Mouse (Mus musculus) liver, embryonic 13.5 days (tissue): ENCODE data around the gene Apoa1. TPM values are rescaled to one million over a fixed set of nuclear protein-coding genes. Genes with fewer than 3 reads are reported as not detected.

Experiments used
- ATAC-seq: fragments of 200-750 bp; cut with Nextera tagmentation; 2 replicates; pipeline ENCODE4 v1.8.0; 2017; ENCODE audit warnings: low read depth, mild to moderate bottlenecking, moderate number of reproducible peaks, moderate library complexity
- DNase-seq: peaks from one replicate; pipeline ENCODE4 v3.0.0; 2022
- H3K27ac ChIP-seq: fragments of 300-500 bp; sonication (generic); 2 replicates; pipeline ENCODE4 v1.5.1; 2015; ENCODE audit warnings: moderate library complexity, mild to moderate bottlenecking, inconsistent platforms
- H3K27me3 ChIP-seq: fragments of 300-500 bp; sonication (generic); 2 replicates; pipeline ENCODE4 v1.6.1; 2015; ENCODE audit warnings: mild to moderate bottlenecking, inconsistent platforms
- H3K36me3 ChIP-seq: fragments of 300-500 bp; sonication (generic); 2 replicates; pipeline ENCODE4 v1.6.1; 2015; ENCODE audit warnings: mild to moderate bottlenecking, inconsistent platforms
- H3K4me1 ChIP-seq: fragments of 300-500 bp; sonication (generic); replicated peaks from 2 replicates; pipeline ENCODE4 v1.6.1; 2015; ENCODE audit warnings: inconsistent platforms
- H3K4me2 ChIP-seq: fragments of 300-500 bp; sonication (generic); 2 replicates; pipeline ENCODE4 v1.6.1; 2015; ENCODE audit warnings: inconsistent platforms, mild to moderate bottlenecking, moderate library complexity
- H3K4me3 ChIP-seq: fragments of 300-500 bp; sonication (generic); replicated peaks from 2 replicates; pipeline ENCODE4 v1.5.1; 2015; ENCODE audit warnings: mild to moderate bottlenecking, inconsistent platforms
- H3K9ac ChIP-seq: fragments of 300-500 bp; sonication (generic); 2 replicates; pipeline ENCODE4 v1.6.1; 2015; ENCODE audit warnings: mild to moderate bottlenecking, inconsistent platforms
- H3K9me3 ChIP-seq: fragments of 300-500 bp; sonication (generic); replicated peaks from 2 replicates; pipeline ENCODE4 v1.6.1; 2016; ENCODE audit warnings: inconsistent platforms
- WGBS: fragments of 180-500 bp; shearing (Covaris S2); methylation state at CpG from one replicate; pipeline ENCODE4 v1.1.7; 2015; ENCODE audit not compliant: insufficient replicate concordance; 5-methylcytosine and 5-hydroxymethylcytosine counted together
- polyA plus RNA-seq: library from polyadenylated mRNA; unstranded; fragments of >200 nt; fragmentation: Nextera tagmentation; extraction: Ambion mirVana; gene quantifications from 2 replicates; pipeline ENCODE4 v1.2.1, GENCODE M21; 2015

Apoa1 gene
- polyA plus RNA-seq, 1 experiment from 2014 or later: 2,174 TPM

DNA sequence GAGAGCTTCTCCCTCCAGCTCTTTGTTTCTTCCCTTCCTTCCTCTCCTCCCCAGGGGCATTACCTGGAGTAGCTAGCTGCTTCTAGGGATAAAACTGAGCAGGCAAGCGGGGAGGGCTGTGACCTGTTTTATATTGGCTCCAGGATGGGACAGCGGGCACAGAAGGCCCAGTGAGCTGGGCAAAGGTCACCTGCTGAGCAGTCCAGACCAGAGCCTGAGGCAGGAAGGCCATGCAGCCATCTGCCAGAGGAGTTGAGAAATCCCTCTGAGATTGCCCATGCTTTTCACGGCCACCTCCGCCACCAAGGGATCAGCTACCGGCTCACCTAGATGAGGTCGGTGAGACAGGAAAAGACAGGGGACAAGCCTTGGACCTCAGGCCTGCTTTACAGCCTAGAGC, 6.8 kb downstream of the Apoa1 start:
- H3K9ac ChIP-seq: no peak overlapping the region
- no peaks in the 10 kb centered on the region for H3K36me3 ChIP-seq
- H3K27ac ChIP-seq: peak overlapping the region; percentile 54
- WGBS: 63% methylated on average over 6 of the region's 6 CpGs
- H3K4me1 ChIP-seq: peaks cover 32% of the 10 kb centered on the region
- H3K4me2 ChIP-seq: no peak overlapping the region
- H3K27me3 ChIP-seq: no peaks in the 10 kb centered on the region
- H3K9me3 ChIP-seq: no peaks in the 10 kb centered on the region
- ATAC-seq: 0 out of 2 replicates have a peak, but pooled peaks have one; percentile 3
- H3K4me3 ChIP-seq: no peak overlapping the region
- DNase-seq: no peak

DNA sequence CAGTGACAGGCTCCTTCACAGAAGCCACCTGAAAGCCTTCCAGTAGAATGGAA, 7.0 kb downstream of the Apoa1 start, which contains the start of gene Apoc3:
Gene Apoc3 (minus strand): TSS at position 41 of the 53 bp plus-strand sequence.
- Histone ChIP-seq H3K27me3 (no peaks in the 10 kb centered on the region), H3K4me3 (no peak within 1 kb of the TSS), H3K4me1 (peaks cover 30% of the 10 kb centered on the region), H3K4me2 (no peak within 1 kb of the TSS), H3K9me3 (no peaks in the 10 kb centered on the region), H3K27ac (peak within 1 kb of the TSS; percentile 54), H3K9ac (no peak within 1 kb of the TSS), H3K36me3 (no peaks in the 10 kb centered on the region)
- no peak for ATAC-seq
- DNase-seq: no peak

DNA sequence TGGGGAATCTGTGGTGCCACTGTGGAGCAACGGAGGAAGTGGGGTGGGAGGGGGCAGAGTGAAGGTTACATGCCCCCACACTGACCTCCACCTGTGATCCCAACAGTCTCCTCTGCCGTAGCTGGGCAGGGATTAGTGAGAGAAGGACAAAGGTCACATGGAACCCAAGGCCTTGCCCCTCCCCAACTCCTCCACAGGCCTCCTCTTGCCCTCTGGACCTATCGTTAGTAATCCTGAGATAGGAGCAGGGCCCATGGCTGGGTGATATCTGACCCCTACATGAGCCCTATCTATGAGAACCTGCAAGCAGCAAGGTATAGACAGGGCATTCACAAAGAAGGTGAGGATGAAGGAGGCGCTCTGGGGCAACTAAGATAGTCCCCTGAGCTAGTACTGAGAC, 7.3 kb downstream of the Apoa1 start:
- 47% methylated on average over 4 of the region's 4 CpGs for WGBS
- no peak overlapping the region for H3K9ac ChIP-seq
- H3K27ac ChIP-seq: peak overlapping the region; percentile 54

DNA sequence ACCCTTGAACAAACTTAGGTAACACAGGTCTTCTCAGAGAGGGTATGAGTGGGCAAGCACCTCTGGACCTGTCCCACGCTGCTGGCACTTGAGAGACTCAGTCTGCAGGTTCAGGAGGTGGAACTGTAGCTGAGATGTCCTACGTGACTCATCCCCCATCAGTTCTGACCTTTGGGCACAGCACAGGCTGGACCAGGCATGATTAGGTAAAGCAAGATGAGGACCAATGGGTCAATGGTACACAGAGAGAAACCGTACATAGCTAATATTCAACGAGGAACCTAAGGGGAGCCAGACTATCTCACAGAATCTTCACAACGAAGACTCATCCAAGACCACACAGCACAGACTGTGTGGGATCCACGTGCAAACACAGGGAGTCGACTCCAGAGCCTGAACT, 10.5 kb downstream of the Apoa1 start:
- no peak overlapping the region for H3K27ac ChIP-seq
- no peaks in the 10 kb centered on the region for H3K27me3 ChIP-seq
- H3K9ac ChIP-seq: no peak overlapping the region
- no peak for ATAC-seq
- no peaks in the 10 kb centered on the region for H3K9me3 ChIP-seq
- H3K4me1 ChIP-seq: peaks cover 14% of the 10 kb centered on the region
- WGBS: 54% methylated on average over 7 of the region's 7 CpGs
- H3K36me3 ChIP-seq: no peaks in the 10 kb centered on the region
- no peak overlapping the region for H3K4me2 ChIP-seq
- H3K4me3 ChIP-seq: no peak overlapping the region
- no peak for DNase-seq

More for the DNA sequence above, 7.3 kb downstream of the Apoa1 start:
- no peaks in the 10 kb centered on the region for H3K36me3 ChIP-seq
- H3K4me2 ChIP-seq: no peak overlapping the region
- ATAC-seq (peak; percentile 69), DNase-seq (peak; percentile 18)
- no peaks in the 10 kb centered on the region for H3K9me3 ChIP-seq
- peaks cover 27% of the 10 kb centered on the region for H3K4me1 ChIP-seq
- no peak overlapping the region for H3K4me3 ChIP-seq
- H3K27me3 ChIP-seq: no peaks in the 10 kb centered on the region

DNA sequence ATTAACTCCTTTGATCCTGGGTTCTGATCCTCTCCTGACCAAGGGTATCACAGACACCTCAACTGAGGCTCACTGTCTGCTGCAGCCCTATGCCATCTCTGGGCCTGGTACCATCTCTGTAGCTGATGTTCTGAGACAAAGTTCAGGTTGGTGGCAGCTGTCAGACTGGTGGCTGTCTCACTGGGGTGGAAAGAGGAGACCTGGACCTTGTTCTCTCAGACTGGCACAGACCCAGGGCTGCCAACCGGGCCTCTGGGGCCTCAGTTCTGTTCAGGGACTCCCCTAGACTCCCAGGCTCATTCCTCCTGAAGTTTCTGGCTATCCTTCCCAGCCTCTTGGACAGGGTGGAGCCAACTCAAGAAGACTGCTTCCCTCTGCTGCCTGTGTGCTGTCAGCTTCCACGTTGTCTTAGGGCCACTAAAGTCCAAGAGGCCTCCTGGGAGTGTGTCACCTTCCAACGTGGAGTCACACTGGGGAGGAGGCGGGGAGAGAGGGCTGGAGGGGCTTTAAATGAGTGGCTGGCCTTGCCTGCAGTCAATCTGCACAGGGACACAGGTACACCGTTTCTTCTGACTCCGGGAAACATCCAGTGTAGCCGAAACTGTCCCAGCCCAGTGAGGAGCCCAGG, 12.3 kb downstream of the Apoa1 start, which contains the start of gene Apoa4:
Gene Apoa4 (plus strand): TSS at position 171 of the 628 bp plus-strand sequence.
- Histone ChIP-seq H3K9me3 (no peaks in the 10 kb centered on the region), H3K4me3 (no peak within 1 kb of the TSS), H3K27ac (no peak within 1 kb of the TSS), H3K4me1 (peaks cover 7% of the 10 kb centered on the region), H3K27me3 (no peaks in the 10 kb centered on the region), H3K36me3 (no peaks in the 10 kb centered on the region), H3K4me2 (no peak within 1 kb of the TSS), H3K9ac (no peak within 1 kb of the TSS)
- WGBS: 51% methylated on average over 7 of the region's 7 CpGs
- ATAC-seq (no peak), DNase-seq (no peak)

DNA sequence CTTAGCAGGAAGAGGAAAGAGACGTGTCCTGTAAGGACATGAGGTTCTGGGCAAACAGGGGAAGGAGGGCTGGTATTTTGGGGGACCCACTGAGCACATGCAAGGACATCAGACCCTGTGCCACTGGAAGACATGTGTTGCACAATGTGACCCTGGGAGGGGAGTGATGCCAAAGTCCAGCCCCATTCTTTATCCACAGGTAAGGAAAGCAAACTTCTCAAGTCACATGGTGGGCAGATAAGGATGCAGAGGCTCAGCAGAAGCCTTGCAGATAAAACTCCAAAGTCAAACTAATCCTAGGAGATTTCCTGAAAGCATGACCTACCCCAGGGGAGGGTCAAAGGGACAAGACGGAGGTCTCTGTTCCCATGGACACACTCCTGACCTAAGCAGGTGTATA, 13.4 kb downstream of the Apoa1 start:
- H3K27me3 ChIP-seq: no peaks in the 10 kb centered on the region
- H3K9me3 ChIP-seq: no peaks in the 10 kb centered on the region
- no peak for ATAC-seq
- no peak for DNase-seq
- no peaks in the 10 kb centered on the region for H3K36me3 ChIP-seq
- H3K27ac ChIP-seq: no peak overlapping the region
- no peak overlapping the region for H3K9ac ChIP-seq
- H3K4me3 ChIP-seq: no peak overlapping the region
- 44% methylated on average over 2 of the region's 2 CpGs for WGBS
- no peaks in the 10 kb centered on the region for H3K4me1 ChIP-seq
- H3K4me2 ChIP-seq: no peak overlapping the region

DNA sequence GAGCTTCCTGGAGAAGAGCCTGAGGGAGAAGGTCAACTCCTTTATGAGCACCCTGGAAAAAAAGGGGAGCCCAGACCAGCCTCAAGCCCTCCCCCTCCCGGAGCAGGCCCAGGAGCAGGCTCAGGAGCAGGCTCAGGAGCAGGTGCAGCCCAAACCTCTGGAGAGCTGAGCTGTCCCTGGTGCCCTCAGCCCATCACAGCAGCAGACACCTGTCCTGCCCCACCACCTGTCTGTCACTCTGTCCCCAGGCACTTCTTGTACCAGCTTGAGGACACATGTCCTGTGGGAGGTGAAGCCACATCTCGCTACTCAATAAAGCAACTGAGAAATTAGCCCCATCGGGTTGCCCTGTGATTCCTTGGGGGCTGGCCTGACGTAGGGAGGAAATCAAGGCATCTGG, 14.7 kb downstream of the Apoa1 start:
- Histone ChIP-seq H3K4me2 (no peak overlapping the region), H3K4me1 (no peaks in the 10 kb centered on the region), H3K9me3 (no peaks in the 10 kb centered on the region), H3K4me3 (no peak overlapping the region), H3K9ac (no peak overlapping the region), H3K27me3 (no peaks in the 10 kb centered on the region), H3K36me3 (no peaks in the 10 kb centered on the region), H3K27ac (no peak overlapping the region)
- no peak for ATAC-seq
- 61% methylated on average over 4 of the region's 4 CpGs for WGBS
- DNase-seq: no peak

DNA sequence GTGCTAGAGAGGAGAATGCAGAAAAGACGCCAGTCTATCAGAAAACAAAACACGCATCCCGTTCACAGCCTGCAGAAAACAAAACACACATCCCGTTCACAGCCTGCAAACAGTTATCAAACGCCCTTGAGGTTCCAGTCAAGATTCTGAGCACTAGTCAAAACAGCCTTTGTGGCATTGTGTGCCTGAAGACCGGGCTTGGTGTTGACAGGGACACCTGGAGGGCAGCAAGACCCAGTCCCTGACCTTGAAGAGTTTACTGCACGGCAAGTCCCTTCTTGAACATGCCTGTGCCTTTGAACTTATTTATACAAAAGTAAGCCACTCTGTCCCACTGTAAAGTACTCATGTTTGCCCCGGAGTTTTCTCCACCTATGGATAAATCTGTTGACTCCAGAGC, 15.2 kb downstream of the Apoa1 start:
- no peaks in the 10 kb centered on the region for H3K4me1 ChIP-seq
- no peaks in the 10 kb centered on the region for H3K36me3 ChIP-seq
- no peak for DNase-seq
- H3K27me3 ChIP-seq: no peaks in the 10 kb centered on the region
- no peak for ATAC-seq
- no peak overlapping the region for H3K27ac ChIP-seq
- 52% methylated on average over 8 of the region's 8 CpGs for WGBS
- no peak overlapping the region for H3K4me2 ChIP-seq
- H3K9me3 ChIP-seq: no peaks in the 10 kb centered on the region
- H3K4me3 ChIP-seq: no peak overlapping the region
- H3K9ac ChIP-seq: no peak overlapping the region

DNA sequence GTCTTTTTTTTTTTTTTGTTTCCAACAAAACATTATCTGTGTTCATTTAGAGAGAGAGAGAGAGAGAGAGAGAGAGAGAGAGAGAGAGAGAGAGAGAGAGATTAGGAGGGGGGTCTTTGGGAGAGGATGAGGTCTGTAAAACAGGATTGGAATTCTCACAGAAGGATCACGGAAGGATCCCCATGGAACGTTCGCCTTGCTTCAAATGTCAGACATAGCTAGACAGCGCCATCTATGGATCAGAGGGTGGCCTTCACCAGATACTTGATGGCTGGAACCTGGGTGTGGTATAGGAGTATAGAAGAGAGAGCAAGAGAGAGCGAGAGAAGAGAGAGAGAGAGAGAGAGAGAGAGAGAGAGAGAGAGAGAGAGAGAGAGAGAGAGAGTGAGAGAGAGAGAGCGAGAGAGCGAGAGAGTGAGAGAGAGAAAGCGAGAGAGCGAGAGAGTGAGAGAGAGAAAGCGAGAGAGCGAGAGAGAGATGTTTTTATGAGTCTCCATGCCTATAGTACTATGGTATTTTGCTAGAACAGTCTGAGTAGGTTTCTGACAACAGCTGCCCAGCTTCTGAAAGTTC, 18.5 kb downstream of the Apoa1 start:
- no peak overlapping the region for H3K4me2 ChIP-seq
- no peak overlapping the region for H3K27ac ChIP-seq
- H3K9me3 ChIP-seq: no peaks in the 10 kb centered on the region
- H3K4me1 ChIP-seq: no peaks in the 10 kb centered on the region
- H3K9ac ChIP-seq: no peak overlapping the region
- no peak for DNase-seq
- no peak overlapping the region for H3K4me3 ChIP-seq
- 25% methylated on average over 11 of the region's 11 CpGs for WGBS
- no peaks in the 10 kb centered on the region for H3K36me3 ChIP-seq
- ATAC-seq: no peak
- H3K27me3 ChIP-seq: no peaks in the 10 kb centered on the region

DNA sequence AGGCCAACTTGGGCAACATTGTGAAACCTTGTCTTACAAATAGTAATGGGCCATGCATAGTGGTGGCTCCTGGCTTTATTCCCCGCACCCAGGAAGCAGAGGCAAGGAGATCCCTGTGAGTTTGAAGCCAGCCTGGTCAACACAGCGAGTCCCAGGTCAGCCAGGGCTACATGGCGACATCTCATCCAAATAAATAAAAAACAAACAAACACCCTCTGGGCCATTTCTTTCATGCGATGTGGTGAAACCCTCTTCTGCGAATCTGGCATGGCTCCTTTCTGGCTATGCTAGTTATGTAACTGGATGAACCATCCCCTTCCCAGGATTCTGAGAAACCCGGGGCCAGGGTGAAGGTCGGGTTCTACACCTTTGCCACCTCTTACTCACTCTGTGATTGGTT, 27.8 kb downstream of the Apoa1 start:
- no peaks in the 10 kb centered on the region; the same call in 1 of the 2 replicates for H3K27me3 ChIP-seq
- H3K4me1 ChIP-seq: 0 out of 2 replicates have a peak, but pooled peaks cover 4% of the 10 kb centered on the region
- ATAC-seq: no peak
- no peak overlapping the region for H3K4me2 ChIP-seq
- H3K9ac ChIP-seq: no peak overlapping the region
- H3K4me3 ChIP-seq: no peak overlapping the region
- 70% methylated on average over 7 of the region's 7 CpGs for WGBS
- no peaks in the 10 kb centered on the region for H3K9me3 ChIP-seq
- no peaks in the 10 kb centered on the region for H3K36me3 ChIP-seq
- DNase-seq: no peak
- H3K27ac ChIP-seq: no peak overlapping the region

DNA sequence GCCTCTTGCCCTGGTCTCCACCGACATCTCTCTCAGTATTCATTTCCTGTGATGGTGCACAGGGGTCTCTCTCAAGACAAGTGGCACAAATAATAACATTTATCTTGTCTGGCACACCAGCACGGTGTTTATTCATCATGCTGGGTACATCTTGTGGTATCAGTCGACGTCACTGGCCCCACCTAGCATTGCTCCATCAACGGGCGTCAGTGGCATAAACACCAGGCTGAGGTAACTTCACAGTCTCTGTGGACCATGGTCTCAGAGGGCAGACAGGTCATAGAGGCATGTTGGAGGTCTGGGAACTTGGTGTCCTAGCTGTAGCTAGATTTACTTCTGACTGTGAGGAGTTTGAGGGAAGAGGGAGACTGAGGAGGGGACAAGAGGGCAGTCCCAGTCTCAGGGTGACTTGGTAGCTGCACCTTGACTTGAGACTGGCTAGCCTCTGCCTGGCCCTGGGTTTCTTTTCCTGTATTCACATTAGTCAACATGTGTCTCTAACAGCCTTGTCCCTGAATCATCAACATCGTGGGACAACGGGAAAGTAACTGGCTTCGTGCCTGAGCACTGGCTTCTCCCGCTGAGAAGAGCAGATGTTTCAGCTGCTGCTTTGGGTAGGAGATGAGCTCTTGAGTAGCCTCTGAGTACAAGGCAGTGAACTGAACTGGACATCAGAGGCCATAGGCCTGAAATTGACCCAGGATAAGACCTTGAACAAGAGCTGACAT, 28.4 kb downstream of the Apoa1 start:
- Histone ChIP-seq H3K27ac (no peak overlapping the region), H3K36me3 (no peaks in the 10 kb centered on the region), H3K9ac (no peak overlapping the region), H3K4me1 (0 out of 2 replicates have a peak, but pooled peaks cover 4% of the 10 kb centered on the region), H3K27me3 (no peaks in the 10 kb centered on the region; the same call in 1 of the 2 replicates), H3K9me3 (no peaks in the 10 kb centered on the region), H3K4me2 (no peak overlapping the region), H3K4me3 (no peak overlapping the region)
- DNase-seq: no peak
- no peak for ATAC-seq
- WGBS: 64% methylated on average over 10 of the region's 10 CpGs

DNA sequence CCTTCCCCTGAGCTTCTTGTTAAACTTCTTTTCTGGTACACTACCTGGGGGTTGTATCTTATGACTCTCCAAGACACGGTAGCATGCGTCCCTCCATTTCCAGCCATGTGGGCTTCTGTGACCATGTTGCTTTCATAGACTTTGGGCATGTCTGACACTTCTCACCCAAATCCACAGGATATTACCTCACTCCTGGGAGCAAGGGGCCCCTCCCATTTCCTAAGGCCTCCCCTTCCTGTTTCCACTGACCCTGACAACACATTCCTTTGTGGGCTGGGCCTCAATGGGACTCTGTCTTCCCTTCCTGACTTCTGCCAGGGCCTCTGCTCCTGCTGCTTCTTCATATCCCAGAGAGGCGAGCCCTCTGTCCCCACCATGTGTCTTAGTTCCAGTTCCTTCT, 29.2 kb downstream of the Apoa1 start:
- DNase-seq: no peak
- Histone ChIP-seq H3K4me1 (0 out of 2 replicates have a peak, but pooled peaks cover 4% of the 10 kb centered on the region), H3K27me3 (no peaks in the 10 kb centered on the region; the same call in 1 of the 2 replicates), H3K36me3 (no peaks in the 10 kb centered on the region), H3K9me3 (no peaks in the 10 kb centered on the region), H3K4me2 (no peak overlapping the region), H3K27ac (no peak overlapping the region), H3K4me3 (no peak overlapping the region), H3K9ac (no peak overlapping the region)
- ATAC-seq: no peak
- WGBS: 54% methylated on average over 3 of the region's 3 CpGs
